Mouse (Mus musculus) testis, postnatal 14 days (tissue): Measurements from ENCODE around the gene Ace.

Source experiments
- DNase-seq: peaks from one replicate; pipeline ENCODE4 v3.0.0; 2021; ENCODE audit warnings: low spot score

Gene Ace

DNA sequence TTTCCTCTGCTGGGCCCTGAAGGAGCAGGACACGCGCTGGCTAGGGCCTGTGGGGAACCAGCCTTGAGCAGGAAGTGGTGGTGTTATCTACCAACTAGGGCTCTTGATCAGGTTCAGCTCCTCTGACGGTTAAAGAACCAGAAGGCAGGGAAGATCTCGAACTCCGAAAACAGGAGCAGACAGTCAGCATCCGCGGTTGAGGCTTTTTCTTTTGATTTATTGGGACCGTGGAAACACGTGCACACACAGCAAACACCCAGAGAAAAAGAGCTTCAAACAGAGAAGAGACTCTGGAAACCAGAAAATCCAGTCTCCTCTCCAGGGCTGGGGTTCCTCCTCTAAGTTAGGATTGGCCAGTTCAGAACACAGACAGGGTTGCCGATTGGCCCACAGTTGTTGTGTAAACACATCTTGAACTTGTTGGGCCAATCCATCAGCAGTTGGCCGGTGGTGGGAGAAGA is 21.0 kb upstream of the Ace start:
- no peak for DNase-seq

DNA sequence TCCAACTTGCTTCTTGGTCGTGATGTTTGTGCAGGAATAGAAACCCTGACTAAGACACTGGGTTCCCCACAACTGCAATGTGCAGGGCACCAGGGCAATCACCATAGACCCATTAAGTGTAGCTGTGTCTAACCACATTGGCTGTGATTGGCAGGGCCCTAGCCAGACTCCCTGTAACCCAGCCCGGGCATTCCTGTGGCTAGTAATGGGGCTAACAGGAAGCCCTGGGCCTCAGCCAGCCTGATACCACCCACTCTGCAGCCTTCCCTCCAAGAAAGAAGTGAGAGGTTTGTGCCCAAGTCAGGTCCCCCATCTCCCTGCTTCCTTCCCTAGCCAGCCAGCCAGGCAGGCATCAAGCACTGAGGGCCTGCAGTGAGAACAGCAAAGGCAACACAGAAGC is 19.5 kb upstream of the Ace start:
- no peak for DNase-seq

DNA sequence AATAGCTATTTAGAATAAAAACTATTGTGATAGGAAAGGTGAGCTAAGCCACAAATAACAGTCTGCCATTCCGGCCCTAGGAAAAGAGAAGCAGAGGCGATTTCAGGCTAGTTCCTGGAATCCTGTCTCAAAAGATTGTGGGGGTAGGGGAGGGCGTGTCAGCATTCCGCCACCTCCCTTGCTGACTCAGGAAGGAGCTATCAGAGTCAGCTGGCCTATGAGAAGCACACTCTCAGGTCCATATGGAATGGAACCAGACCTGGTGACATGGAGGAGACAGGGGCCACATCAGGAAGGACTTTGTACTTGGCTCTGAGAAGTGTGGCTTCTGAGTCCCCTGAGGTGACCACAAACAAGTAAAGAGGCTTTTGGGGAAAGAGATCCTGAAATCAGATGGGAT is 17.2 kb upstream of the Ace start:
- DNase-seq = no peak

DNA sequence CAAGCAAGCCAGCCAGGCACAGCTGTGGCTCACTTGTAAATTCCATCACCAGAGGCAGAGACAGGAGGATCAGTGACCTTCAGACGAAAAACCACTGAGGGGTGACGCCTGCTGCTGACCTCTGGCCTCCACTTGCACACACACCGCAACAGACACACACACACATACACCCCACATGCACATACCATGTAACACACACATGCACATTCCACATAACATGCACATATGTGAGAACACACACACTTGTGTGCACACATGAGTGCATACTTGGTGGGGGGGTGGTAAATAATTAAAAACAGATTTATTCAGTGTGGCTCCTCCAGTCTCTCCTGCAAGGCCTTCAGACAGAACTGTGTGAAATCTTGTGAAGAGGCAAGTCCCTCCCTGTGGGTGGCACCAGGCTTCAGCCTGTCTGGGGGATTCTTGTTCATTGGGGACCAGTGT is 16.1 kb upstream of the Ace start:
- DNase-seq = no peak

DNA sequence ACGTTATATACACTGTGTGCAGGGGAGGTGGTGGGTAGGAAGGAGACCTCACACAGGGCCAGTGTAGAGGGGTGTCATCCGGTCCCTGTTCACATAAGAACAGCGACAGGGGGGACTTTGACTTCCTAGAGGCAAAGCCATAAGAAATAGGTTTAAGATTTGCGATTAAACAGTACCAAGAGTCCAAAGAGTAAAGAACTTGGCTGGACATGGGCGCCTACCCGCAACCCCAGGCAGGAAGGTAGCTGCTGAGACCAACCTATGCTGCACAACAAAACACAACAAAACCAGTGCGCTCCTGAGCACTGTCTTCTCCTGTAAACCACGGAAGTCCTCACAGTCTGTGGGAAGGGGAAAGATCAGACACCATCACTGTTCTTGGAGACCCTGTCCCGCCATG is 15.6 kb upstream of the Ace start:
- no peak for DNase-seq

DNA sequence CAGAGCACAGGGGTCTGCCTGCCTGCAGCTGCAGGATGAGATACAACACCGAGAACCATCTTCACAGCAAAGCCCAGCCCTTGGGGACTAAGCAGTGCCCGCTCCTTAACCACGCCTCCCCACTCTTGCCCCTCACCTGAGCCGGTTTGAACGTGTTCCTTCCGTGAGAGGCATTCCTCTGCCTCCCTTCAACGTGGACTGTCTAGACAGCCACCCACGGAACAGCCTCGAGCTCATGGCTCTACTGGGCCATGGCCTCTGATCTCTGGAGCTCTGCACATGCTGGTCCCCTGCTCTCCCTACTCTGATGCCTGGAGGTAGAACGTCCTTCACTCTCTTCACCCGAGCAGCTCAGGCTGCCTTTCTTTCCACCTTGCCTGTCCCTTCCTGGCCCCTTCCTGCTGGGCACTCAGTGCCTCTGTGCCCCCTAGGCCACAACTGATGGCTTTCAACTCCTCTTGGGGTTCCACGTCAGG is 14.8 kb upstream of the Ace start, which contains the start of gene Cyb561:
Gene Cyb561, minus strand, starts transcription at position 426 of the 476 bp plus-strand sequence.
- DNase-seq = no peak

DNA sequence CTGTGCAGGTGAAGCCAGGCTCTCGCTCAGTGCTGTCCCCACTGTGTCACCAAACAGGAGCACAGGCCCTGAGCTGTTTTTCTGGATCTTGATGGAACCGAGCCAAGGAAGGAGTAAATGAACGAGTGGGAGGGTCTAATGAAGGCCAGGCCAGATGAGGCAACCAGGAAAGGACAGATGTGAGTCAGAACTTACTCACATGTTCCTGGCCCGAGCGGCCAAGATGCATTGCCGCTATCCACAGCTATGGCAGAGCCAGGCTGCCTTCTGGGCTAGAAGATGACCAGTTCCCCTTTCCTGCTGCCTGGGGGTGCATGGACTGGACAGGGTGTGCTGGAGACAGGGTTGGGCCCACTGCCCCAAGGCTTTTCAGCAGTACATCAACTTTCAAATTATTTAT is 14.3 kb upstream of the Ace start:
- DNase-seq = no peak

DNA sequence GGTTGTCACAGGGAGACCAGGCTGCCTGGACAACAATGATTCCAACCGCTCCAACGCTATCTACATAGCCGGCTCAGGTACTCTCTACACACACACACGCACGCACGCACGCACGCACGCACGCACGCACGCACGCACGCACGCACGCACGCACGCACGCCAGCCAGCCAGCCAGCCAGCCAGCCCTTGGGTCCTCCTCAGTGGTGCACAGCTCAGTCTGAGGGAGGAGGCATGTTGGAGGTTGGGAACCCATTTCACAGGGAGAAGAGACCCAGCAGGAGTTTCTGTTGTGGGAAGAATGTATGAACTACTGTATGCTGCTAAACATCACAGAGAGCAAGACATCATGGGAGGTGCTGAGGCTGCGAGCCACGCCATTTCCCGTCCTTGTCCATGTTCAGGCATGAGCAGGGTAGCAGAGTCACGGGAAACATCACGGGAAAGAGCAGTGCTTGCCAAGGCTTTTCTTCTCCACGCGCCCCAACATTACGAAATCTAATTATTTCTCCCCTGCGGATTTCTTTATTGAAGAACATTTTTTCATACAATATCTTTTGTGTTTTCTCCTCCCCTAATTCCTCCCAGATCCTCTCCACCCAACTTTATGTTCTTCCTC is 11.8 kb upstream of the Ace start:
- DNase-seq = peak; percentile 60

DNA sequence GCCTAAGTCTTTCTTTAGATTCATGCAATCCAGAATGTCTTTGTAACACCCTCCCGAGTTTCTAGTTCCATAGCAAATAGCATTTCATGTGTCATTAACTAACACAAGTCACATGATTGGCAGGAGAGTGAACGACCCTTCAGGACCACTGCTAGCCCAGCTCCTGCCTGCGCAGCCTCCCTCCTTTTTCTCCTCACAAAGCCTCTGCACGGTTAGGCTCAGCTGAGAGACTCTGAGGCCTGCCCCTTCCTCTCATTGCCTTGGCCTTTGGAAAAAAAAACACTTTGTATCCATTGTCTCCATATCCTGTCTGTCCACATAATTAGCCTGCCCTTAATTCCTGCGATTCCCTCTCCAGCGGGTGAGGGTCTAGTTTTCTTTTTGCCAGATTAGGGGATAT is 10.2 kb upstream of the Ace start:
- peak; percentile 71 for DNase-seq

DNA sequence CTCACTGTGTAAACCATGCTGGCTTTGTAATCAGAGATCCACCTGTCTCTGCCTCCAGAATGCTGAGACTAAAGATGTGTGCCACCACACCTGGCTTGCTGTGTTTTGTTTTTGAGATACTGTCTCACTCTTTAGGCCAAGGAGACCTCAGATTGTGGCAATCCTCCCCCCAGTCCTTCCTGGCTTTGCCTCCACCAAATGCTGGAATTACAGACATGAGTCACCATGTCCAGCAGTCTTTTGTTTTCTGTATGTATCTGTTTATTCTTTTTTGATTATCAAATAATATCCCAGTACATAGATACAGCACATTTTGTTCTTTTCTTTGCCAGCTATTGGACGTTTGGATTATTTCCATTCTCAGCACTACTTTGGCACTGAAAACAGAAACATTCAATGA is 9.2 kb upstream of the Ace start:
- peak; percentile 55 for DNase-seq

DNA sequence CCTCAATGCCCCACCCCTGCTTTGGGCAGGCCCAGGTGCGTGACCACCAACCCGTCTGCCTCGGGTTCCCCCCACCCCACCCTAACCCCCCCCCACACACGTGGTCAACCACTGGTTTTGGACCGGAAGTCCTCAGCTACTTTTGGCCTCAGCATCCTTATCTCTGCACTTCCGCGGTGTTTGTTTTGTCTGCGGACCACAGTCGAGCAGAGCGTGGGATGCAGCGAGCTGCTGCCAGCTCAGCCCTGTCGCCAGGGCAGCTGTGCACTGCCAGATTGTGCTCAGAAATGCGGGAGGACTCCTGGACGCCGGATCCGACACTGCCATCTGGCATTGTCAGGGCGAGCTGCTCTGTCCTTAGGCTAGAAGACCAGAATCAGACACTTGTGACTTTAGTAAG is 8.4 kb upstream of the Ace start:
- peak; percentile 64 for DNase-seq

DNA sequence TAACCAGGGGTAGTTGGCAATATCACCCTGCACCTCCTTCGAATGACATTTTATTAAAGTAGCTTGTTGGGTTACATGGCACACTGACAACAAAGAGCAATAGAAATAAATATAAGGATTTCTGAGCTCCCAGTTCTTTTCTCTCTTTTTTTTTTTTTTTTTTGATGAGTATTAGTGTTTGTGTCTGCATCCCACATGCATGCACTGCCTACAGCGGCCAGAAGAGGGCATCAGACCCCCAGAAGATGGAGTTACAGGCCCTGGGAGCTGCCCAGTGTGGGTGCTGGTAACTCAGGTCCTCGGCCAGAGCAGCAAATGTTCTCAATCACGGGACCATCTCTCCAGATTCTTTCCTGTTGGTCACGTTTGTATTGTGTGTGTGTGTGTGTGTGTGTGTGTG is 3.1 kb upstream of the Ace start:
- DNase-seq = no peak

DNA sequence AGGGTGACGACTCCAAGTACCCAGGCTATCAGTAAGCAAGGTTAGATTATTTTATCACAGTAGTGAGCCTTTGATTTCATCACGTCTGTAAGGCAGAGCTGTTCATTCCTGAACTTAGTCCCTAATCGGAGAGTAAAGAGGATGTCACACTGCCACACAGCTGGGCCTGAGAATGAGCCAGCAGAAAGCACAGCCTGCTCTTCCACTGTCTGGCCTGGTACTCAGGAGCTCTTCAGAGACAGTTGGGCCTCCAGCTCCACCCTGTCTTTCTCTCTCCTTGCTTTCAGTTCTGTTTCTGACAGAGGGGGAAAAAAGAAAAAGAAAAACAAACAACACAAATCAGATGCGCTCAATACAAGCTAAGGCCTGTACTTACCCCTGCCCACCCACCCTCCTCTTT is 1.5 kb upstream of the Ace start:
- no peak for DNase-seq

DNA sequence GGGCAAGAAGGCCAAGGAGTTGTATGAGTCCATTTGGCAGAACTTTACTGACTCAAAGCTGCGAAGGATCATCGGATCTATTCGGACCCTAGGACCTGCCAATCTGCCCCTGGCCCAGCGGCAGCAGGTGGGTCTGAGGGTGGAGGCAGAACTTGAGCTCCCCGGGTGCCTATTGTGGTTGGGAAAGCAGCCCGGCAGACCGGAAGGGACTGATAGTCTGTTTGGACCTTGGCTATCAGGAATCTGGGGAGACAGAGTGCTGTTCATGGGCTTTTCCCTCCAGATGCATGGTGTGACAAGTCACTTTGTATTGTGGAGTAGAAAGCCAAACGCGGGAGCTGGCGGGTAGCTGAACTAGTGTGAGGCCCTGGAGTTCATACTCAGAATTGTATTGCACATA is 1.2 kb downstream of the Ace start:
- DNase-seq = no peak

DNA sequence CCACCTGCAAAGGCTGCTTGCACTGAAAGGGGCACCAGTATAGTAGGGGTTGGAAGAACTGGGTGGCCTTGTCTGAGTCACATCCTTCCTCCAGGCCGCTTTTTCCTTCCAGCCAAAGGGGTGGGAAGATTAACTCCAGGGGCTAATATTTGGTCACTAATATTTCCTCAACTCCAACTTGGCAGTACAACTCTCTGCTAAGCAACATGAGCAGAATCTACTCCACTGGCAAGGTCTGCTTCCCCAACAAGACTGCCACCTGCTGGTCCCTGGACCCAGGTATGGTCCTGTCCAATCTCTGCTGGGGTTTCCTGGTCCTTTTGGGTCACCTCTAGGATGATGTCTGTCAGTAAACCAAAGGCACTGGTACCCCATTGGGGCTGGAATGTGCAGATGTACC is 1.8 kb downstream of the Ace start:
- DNase-seq = no peak

DNA sequence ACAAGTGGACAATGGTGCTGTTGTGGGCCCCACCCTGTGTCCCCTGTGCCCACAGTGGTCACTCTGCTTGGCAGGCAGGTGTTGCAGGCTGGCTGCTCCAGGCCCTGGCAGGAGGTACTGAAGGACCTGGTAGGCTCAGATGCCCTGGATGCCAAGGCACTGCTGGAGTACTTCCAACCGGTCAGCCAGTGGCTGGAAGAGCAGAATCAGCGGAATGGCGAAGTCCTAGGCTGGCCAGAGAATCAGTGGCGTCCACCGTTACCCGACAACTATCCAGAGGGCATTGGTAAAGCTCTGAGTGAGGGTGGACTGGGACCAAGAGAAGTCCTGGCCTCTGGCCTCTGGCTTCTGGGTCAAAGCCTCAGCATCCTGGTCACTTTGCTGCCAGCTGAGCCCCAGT is 6.8 kb downstream of the Ace start:
- no peak for DNase-seq

DNA sequence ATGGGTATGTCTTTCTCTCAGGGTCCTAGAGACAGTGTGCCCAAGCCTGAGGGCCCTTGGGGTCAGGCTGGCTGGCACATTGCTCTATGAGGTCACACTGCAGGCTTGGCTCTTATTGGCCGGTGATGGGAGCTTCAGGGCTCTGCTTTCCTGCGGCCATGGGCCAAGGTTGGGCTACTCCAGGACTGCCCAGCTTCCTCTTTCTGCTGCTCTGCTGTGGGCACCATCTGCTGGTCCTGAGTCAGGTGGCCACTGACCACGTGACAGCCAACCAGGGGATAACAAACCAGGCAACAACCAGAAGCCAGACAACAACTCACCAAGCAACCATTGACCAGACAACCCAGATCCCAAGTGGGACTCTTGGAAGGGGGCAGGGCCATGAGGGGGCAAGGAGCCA is 7.3 kb downstream of the Ace start:
- no peak for DNase-seq

DNA sequence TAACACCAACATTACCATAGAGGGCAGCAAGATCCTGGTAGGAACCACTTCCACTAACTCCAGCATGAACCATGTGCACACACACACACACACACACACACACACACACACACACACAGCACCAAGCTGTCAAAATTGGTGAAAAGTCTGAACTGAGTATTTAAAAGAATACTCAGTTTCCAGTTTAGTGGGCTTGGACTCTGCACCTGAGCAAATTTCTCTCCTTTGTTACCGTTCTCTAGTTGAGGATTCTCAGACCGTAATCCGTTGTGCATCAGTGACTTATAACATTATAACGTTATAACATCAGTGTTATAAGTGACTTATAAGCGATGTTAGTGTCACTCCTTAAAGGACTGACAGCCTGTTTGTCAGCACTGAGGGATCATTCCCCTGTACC is 7.9 kb downstream of the Ace start:
- no peak for DNase-seq

DNA sequence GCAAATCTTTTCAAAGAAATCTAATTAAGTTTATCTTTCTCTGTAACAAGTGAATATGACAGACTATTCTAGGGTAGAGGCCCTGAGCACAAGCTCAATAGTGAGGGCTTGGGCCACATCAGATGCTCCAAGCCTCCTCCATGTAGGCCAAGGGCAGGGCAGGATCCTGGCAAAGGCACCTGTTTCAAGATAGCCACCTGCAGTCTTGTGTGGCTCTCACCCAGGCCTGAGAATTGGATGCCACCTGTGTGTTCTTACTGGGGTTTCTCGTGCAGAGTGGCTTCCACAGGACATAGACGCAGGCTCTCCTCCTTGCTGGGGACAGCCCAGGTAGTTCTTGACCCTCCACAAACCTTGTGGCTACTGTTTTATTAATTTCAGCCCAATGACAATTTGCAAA is 10.5 kb downstream of the Ace start:
- no peak for DNase-seq

DNA sequence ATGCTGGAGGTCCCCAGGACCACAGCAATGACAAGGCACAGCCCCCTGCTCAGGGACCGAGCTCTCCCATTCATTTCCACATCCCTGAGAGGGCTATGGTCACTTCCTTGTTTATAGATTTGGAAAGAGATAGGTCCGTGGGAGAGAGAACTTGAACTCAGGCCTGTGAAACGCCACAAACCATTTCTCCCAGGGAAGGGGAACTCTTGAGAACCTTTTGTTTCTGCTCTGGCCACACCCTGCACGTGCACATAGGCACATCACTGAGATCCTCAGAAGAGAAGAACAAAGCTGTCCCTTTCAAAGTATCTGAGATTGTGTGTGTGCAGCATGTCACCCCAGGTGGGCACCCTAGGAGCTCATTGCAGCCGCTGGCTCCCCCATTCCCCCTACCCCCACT is 10.9 kb downstream of the Ace start:
- no peak for DNase-seq

DNA sequence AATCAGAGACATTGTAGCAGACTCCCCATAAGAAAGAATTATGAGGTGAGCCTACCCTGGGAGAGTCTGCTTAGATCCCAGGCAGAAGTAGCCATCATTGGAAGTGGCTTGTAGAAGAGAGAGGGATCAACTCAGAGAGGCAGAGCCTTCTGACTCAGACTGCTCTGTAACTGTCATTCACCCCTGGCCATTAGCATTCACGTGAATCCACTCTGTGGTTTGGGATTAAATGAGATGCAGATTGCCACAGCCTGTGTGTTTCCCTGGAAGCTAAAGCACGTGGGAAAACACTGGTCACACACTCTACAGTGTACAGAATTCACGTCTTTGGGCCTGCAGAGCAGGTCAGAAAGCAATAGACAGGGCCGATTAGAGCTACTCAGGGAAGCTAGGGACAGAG is 16.7 kb downstream of the Ace start:
- no peak for DNase-seq

DNA sequence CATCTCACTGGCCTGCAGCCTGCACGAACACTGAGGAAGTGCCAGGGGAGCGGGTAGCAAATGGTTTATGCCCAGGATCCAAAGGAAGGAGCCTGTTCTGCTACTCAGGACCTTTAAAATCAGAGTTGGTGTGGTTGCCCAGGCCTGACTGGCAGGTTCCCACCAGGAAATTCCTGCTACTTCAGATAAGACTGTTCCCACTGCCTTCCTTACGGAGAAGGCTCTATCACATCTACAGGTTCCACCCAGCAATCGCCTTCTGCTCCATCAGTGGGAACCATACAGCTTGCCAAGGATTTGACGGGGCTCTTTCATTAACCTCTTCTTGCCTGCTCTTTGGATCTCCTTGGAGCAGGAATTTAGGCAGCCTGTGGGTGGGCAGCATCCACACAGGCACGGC is 19.7 kb downstream of the Ace start:
- no peak for DNase-seq

DNA sequence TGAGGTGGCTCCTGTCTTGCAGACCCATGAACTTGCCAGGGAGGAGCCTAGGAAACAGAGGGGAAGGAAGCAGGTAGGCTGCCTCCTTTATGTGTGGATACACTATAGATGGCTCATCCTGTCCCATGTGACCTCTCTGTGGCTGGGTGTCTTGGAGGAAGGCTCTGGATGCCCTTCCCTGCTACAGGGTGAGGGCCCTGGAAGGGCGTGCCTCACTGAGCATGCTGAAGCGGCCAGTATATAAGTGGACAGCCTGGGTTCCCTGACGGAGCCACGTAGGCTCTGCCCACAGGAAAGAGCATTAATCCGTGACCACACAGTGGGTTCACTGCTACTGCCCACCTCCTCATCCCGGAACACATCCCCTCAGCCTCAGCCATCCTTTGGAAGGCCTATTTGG is 21.7 kb downstream of the Ace start:
- DNase-seq = no peak

DNA sequence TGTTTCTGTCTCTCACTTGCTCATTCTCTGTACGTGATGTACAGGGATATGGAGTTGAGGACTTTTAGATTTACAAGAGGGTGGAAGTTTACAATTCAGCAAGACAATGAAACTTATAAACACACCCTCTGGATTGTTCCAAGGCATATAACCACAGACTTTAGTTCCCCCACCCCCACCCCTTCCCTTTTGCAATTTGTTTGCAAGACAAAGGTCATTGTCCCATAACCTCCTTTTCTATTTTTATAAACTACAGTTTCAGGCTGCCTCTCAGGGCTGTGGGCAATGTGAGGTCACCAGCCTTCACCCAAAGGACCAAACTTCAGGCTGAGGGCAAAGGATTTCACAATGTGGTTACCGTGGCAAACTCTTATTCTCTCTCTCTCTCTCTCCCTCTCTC is 22.5 kb downstream of the Ace start:
- DNase-seq = no peak

DNA sequence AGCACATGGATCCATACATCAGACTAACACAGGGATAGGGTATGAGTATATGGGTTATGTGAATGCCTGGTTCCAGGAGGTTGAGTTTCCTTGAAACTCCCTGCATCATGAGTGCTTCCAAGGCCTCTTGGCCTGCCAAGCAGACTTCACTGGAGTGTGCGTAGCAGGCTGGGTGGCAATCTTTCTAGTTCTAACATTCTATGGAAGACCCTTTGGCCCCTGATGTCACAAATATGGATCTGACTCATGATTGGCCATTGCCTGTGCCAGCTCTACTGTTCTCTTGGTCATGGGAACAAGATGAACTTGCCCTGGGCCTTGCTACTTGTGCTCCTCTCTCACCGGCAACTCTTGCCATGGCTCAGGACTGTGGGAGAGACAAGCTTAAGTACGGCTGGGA is 26.6 kb downstream of the Ace start, which contains the start of gene Ace3:
Gene Ace3, plus strand, starts transcription at position 301 of the 400 bp plus-strand sequence.
- DNase-seq = no peak
